25 mouse cellular contexts compared by ENCODE assay signal in the genomic region with DNA sequence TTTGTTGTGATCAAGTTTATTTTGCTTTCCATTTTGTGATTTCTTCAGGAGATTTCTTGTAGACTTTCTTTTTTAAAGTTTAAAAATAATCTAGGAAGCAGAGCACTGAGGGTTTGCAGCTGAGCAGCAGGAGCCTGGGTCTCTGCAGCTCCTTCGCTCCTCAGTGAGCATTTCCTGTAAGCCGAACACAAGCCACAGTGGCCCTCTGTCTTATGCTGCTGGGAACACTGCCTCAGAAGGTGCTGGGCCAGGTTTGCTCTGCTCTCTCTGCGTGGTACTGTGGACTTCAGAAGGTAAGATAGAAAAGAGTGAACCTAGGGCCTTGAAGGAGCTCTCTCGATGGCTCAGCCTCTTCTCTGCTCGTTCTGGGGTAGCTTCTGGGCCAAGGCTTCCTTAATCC.
DNase-seq lines count a peak whose midpoint lies in the region; ATAC-seq and TF ChIP-seq lines count a peak whose summit lies in the region.
"Had no signal": no experiment of that assay in that cellular context is flagged by ENCODE, and none has a peak within 500 bp of the region (broad histone marks: within the 10 kb centered on the region; RNA-seq: fewer than 3 reads in every experiment).

No protein-coding gene starts in this region.

- no peaks in the 10 kb centered on the region for H3K9me3 ChIP-seq in forebrain, embryonic 13.5 days (replicated peaks)
- no peaks in the 10 kb centered on the region for H3K9me3 ChIP-seq in forebrain, embryonic 14.5 days (replicated peaks; ENCODE audit: control insufficient read depth, low read length)
- H3K9me3 ChIP-seq in midbrain, embryonic 14.5 days (ENCODE audit: control insufficient read depth, low read length) = no peaks in the 10 kb centered on the region
- H3K9me3 ChIP-seq in midbrain, embryonic 10.5 days (replicated peaks) = no peaks in the 10 kb centered on the region
- no peaks in the 10 kb centered on the region for H3K9me3 ChIP-seq in neural tube, embryonic 13.5 days
- H3K9me3 ChIP-seq: heart, embryonic 15.5 days; hindbrain, embryonic 10.5 days; hindbrain, embryonic 13.5 days had no signal

- no peak for TF ChIP-seq CTCF in kidney, adult 2 months (conservative IDR thresholded peaks at IDR 0.05; ENCODE audit: insufficient read depth, insufficient read length, low read depth, low read length)

- no peaks in the 10 kb centered on the region for H3K36me3 ChIP-seq in forebrain, embryonic 13.5 days (ENCODE audit: poor library complexity, severe bottlenecking)
- H3K36me3 ChIP-seq in forebrain, embryonic 14.5 days (ENCODE audit: control insufficient read depth, insufficient read depth, low read length) = no peaks in the 10 kb centered on the region
- no peaks in the 10 kb centered on the region for H3K36me3 ChIP-seq in kidney, adult 2 months (ENCODE audit: control insufficient read depth, insufficient read depth, low read length)
- H3K36me3 ChIP-seq in midbrain, embryonic 14.5 days (ENCODE audit: control insufficient read depth, insufficient read depth, low read length) = no peaks in the 10 kb centered on the region
- no peaks in the 10 kb centered on the region for H3K36me3 ChIP-seq in midbrain, embryonic 10.5 days
- no peaks in the 10 kb centered on the region for H3K36me3 ChIP-seq in neural tube, embryonic 13.5 days
- H3K36me3 ChIP-seq: heart, embryonic 15.5 days; hindbrain, embryonic 10.5 days; hindbrain, embryonic 13.5 days had no signal

- H3K9ac ChIP-seq in forebrain, embryonic 13.5 days = no peak overlapping the region
- no peak overlapping the region for H3K9ac ChIP-seq in forebrain, embryonic 14.5 days (ENCODE audit: low read length)
- no peak overlapping the region for H3K9ac ChIP-seq in midbrain, embryonic 14.5 days (replicated peaks; ENCODE audit: low read length)
- no peak overlapping the region for H3K9ac ChIP-seq in neural tube, embryonic 13.5 days
- H3K9ac ChIP-seq: forebrain, postnatal 0 days; heart, embryonic 15.5 days; hindbrain, embryonic 13.5 days had no signal

- H3K4me1 ChIP-seq in forebrain, embryonic 13.5 days = 0 out of 2 replicates have a peak, but pooled peaks cover 3% of the 10 kb centered on the region
- no peaks in the 10 kb centered on the region for H3K4me1 ChIP-seq in forebrain, embryonic 14.5 days (ENCODE audit: control insufficient read depth, insufficient read depth, low read length)
- no peaks in the 10 kb centered on the region for H3K4me1 ChIP-seq in kidney, adult 2 months (ENCODE audit: control insufficient read depth, insufficient read depth, low read length)
- no peaks in the 10 kb centered on the region for H3K4me1 ChIP-seq in midbrain, embryonic 14.5 days (ENCODE audit: control insufficient read depth, insufficient read depth, low read length)
- no peaks in the 10 kb centered on the region for H3K4me1 ChIP-seq in midbrain, embryonic 10.5 days
- H3K4me1 ChIP-seq in neural tube, embryonic 13.5 days (replicated peaks) = peaks cover 13% of the 10 kb centered on the region; the same call in 1 of the 2 replicates
- H3K4me1 ChIP-seq: hindbrain, embryonic 10.5 days; hindbrain, embryonic 13.5 days had no signal

- no peaks in the 10 kb centered on the region for H3K27me3 ChIP-seq in forebrain, embryonic 13.5 days
- H3K27me3 ChIP-seq in forebrain, embryonic 14.5 days (replicated peaks; ENCODE audit: control insufficient read depth, insufficient read depth, low read length) = no peaks in the 10 kb centered on the region
- no peaks in the 10 kb centered on the region for H3K27me3 ChIP-seq in kidney, adult 2 months (replicated peaks; ENCODE audit: control insufficient read depth, insufficient read depth, low read length)
- H3K27me3 ChIP-seq in midbrain, embryonic 14.5 days (ENCODE audit: control insufficient read depth, insufficient read depth, low read length) = no peaks in the 10 kb centered on the region
- no peaks in the 10 kb centered on the region for H3K27me3 ChIP-seq in midbrain, embryonic 10.5 days (ENCODE audit: low read depth, poor library complexity, severe bottlenecking)
- no peaks in the 10 kb centered on the region for H3K27me3 ChIP-seq in neural tube, embryonic 13.5 days
- H3K27me3 ChIP-seq: heart, embryonic 15.5 days; hindbrain, embryonic 13.5 days had no signal

- no peak for DNase-seq in forebrain, embryonic 14.5 days (ENCODE audit: low spot score)
- DNase-seq in kidney, adult 18-20 months = peak; percentile 1
- no peak for DNase-seq in kidney, adult 2 months
- DNase-seq in midbrain, embryonic 14.5 days = no peak
- DNase-seq in midbrain, embryonic 10.5 days (ENCODE audit: low spot score) = no peak
- DNase-seq in spleen, adult 18-20 months = no peak
- DNase-seq: adrenal gland, adult 2 months; adrenal gland, postnatal 14 days; cerebellum, adult 11 months; cerebellum, adult 2 months; cerebellum, adult 9-11 months; cerebellum, postnatal 25 days; forebrain, postnatal 0 days; gastrocnemius, postnatal 10 days; gastrocnemius, postnatal 36 days; heart, postnatal 10 days; heart, postnatal 36 days had no signal

- 0 out of 2 replicates have a peak overlapping the region, but pooled peaks have one; percentile 2 for H3K27ac ChIP-seq in forebrain, embryonic 13.5 days
- no peak overlapping the region for H3K27ac ChIP-seq in forebrain, embryonic 14.5 days (ENCODE audit: low read depth, low read length)
- no peak overlapping the region for H3K27ac ChIP-seq in kidney, adult 2 months (ENCODE audit: insufficient read depth, low read depth, low read length)
- H3K27ac ChIP-seq in midbrain, embryonic 14.5 days (replicated peaks; ENCODE audit: low read depth, low read length) = 0 out of 2 replicates have a peak overlapping the region, but pooled peaks have one; percentile 9
- no peak overlapping the region for H3K27ac ChIP-seq in midbrain, embryonic 10.5 days (replicated peaks)
- peak overlapping the region; percentile 15; the same call in 1 of the 2 replicates for H3K27ac ChIP-seq in neural tube, embryonic 13.5 days (replicated peaks)
- H3K27ac ChIP-seq: heart, embryonic 15.5 days; hindbrain, embryonic 10.5 days; hindbrain, embryonic 13.5 days had no signal

- TF ChIP-seq POLR2A in kidney, adult 2 months (IDR thresholded peaks at IDR 0.05; ENCODE audit: low read depth, low read length) = no peak

- 56% methylated on average over 5 of the region's 5 CpGs for WGBS in forebrain, embryonic 13.5 days
- WGBS in forebrain, embryonic 14.5 days = 55% methylated on average over 5 of the region's 5 CpGs
- 87% methylated on average over 5 of the region's 5 CpGs for WGBS in kidney, adult 2 months
- WGBS in midbrain, embryonic 14.5 days = 80% methylated on average over 5 of the region's 5 CpGs
- WGBS in midbrain, embryonic 10.5 days = 74% methylated on average over 5 of the region's 5 CpGs
- WGBS in neural tube, embryonic 13.5 days = 77% methylated on average over 5 of the region's 5 CpGs

- H3K4me2 ChIP-seq in forebrain, embryonic 13.5 days = no peak overlapping the region
- no peak overlapping the region for H3K4me2 ChIP-seq in forebrain, embryonic 14.5 days (ENCODE audit: low read length)
- H3K4me2 ChIP-seq in midbrain, embryonic 14.5 days (ENCODE audit: low read length) = no peak overlapping the region
- no peak overlapping the region for H3K4me2 ChIP-seq in neural tube, embryonic 13.5 days
- H3K4me2 ChIP-seq: heart, embryonic 11.5 days; heart, embryonic 15.5 days; hindbrain, embryonic 13.5 days had no signal

- no peak for ATAC-seq in forebrain, embryonic 13.5 days
- no peak for ATAC-seq in forebrain, embryonic 14.5 days
- ATAC-seq in midbrain, embryonic 14.5 days (ENCODE audit: low FRiP score, low TSS enrichment) = no peak
- ATAC-seq in neural tube, embryonic 13.5 days (ENCODE audit: low read depth) = no peak
- ATAC-seq: CD4-positive, CD25-positive, alpha-beta regulatory T cell, adult 4 months; forebrain, postnatal 0 days; hindbrain, embryonic 16.5 days had no signal

- no peak overlapping the region for H3K4me3 ChIP-seq in forebrain, embryonic 13.5 days
- H3K4me3 ChIP-seq in forebrain, embryonic 14.5 days (ENCODE audit: low read depth, low read length) = no peak overlapping the region
- H3K4me3 ChIP-seq in kidney, adult 2 months (ENCODE audit: insufficient read depth, low read depth, low read length) = no peak overlapping the region
- H3K4me3 ChIP-seq in midbrain, embryonic 14.5 days (replicated peaks; ENCODE audit: low read depth, low read length) = no peak overlapping the region
- no peak overlapping the region for H3K4me3 ChIP-seq in midbrain, embryonic 10.5 days
- no peak overlapping the region for H3K4me3 ChIP-seq in neural tube, embryonic 13.5 days
- H3K4me3 ChIP-seq: heart, embryonic 15.5 days; hindbrain, embryonic 10.5 days; hindbrain, embryonic 13.5 days had no signal

Comparison
In these comparisons a context has a peak if more than half of its experiments do, and no peak if none do; other contexts are left out.
1. H3K27ac ChIP-seq: peak in forebrain, embryonic 13.5 days (single experiment), midbrain, embryonic 14.5 days (single experiment) and neural tube, embryonic 13.5 days (single experiment); none in forebrain, embryonic 14.5 days (single experiment), kidney, adult 2 months (single experiment) and midbrain, embryonic 10.5 days (single experiment).